Mouse (Mus musculus) embryonic facial prominence, embryonic 12.5 days (tissue): ENCODE data around the gene Ablim2. TPM values are rescaled to one million over a fixed set of nuclear protein-coding genes. Genes with fewer than 3 reads are reported as not detected.

ENCODE experiments used
- ATAC-seq: fragments of 200-750 bp; cut with Nextera tagmentation; 2 replicates; pipeline ENCODE4 v1.8.0; 2017; ENCODE audit not compliant: insufficient number of reproducible peaks, insufficient read depth, low FRiP score, low TSS enrichment
- H3K27ac ChIP-seq: fragments of 300-500 bp; sonication (generic); 2 replicates; pipeline ENCODE4 v1.5.1; 2016; ENCODE audit warnings: mild to moderate bottlenecking
- H3K27me3 ChIP-seq: fragments of 300-500 bp; sonication (generic); 2 replicates; pipeline ENCODE4 v1.6.1; 2016; ENCODE audit warnings: mild to moderate bottlenecking, moderate library complexity
- H3K36me3 ChIP-seq: fragments of 300-500 bp; sonication (generic); 2 replicates; pipeline ENCODE4 v1.6.1; 2016; ENCODE audit warnings: mild to moderate bottlenecking
- H3K4me1 ChIP-seq: fragments of 300-500 bp; sonication (generic); 2 replicates; pipeline ENCODE4 v1.6.1; 2016
- H3K4me2 ChIP-seq: fragments of 300-500 bp; sonication (generic); replicated peaks from 2 replicates; pipeline ENCODE4 v1.6.1; 2016; ENCODE audit warnings: mild to moderate bottlenecking, moderate library complexity
- H3K4me3 ChIP-seq: fragments of 300-500 bp; sonication (generic); 2 replicates; pipeline ENCODE4 v1.5.1; 2016; ENCODE audit warnings: mild to moderate bottlenecking
- H3K9ac ChIP-seq: fragments of 300-500 bp; sonication (generic); 2 replicates; pipeline ENCODE4 v1.6.1; 2016; ENCODE audit warnings: mild to moderate bottlenecking, moderate library complexity
- H3K9me3 ChIP-seq: fragments of 300-500 bp; sonication (generic); 2 replicates; pipeline ENCODE4 v1.6.1; 2016; ENCODE audit warnings: mild to moderate bottlenecking, moderate library complexity
- WGBS: fragments of 180-500 bp; shearing (Covaris S2); methylation state at CpG from one replicate; pipeline ENCODE4 v1.1.7; 2016; 5-methylcytosine and 5-hydroxymethylcytosine counted together
- polyA plus RNA-seq: library from polyadenylated mRNA; unstranded; fragments of >200 nt; fragmentation: Nextera tagmentation; extraction: Ambion mirVana; gene quantifications from 2 replicates; pipeline ENCODE4 v1.2.1, GENCODE M21; 2016

The Ablim2 gene
- polyA plus RNA-seq, 1 experiment from 2014 or later = 0.37 TPM

- ATAC-seq = no peak
- 67% methylated on average over 4 of the region's 4 CpGs for WGBS
- H3K4me1 ChIP-seq = 0 out of 2 replicates have a peak, but pooled peaks cover 3% of the 10 kb centered on the region
- no peaks in the 10 kb centered on the region for H3K27me3 ChIP-seq
- no peak overlapping the region for H3K9ac ChIP-seq
- H3K36me3 ChIP-seq = no peaks in the 10 kb centered on the region
- H3K4me2 ChIP-seq = no peak overlapping the region
- H3K4me3 ChIP-seq = no peak overlapping the region
- H3K27ac ChIP-seq = no peak overlapping the region
- no peaks in the 10 kb centered on the region for H3K9me3 ChIP-seq
These were observed 112.3 kb downstream of the Ablim2 start for GRCm38 (mm10) chr5:35869973-35870372.

GRCm38 (mm10) chr5:35870408-35871012, 112.8 kb downstream of the Ablim2 start:
- no peak overlapping the region for H3K4me3 ChIP-seq
- no peak overlapping the region for H3K9ac ChIP-seq
- H3K27me3 ChIP-seq = no peaks in the 10 kb centered on the region
- ATAC-seq = no peak
- H3K4me1 ChIP-seq = 0 out of 2 replicates have a peak, but pooled peaks cover 3% of the 10 kb centered on the region
- no peaks in the 10 kb centered on the region for H3K36me3 ChIP-seq
- no peaks in the 10 kb centered on the region for H3K9me3 ChIP-seq
- WGBS = 58% methylated on average over 8 of the region's 8 CpGs
- H3K4me2 ChIP-seq = no peak overlapping the region
- no peak overlapping the region for H3K27ac ChIP-seq

- no peaks in the 10 kb centered on the region for H3K9me3 ChIP-seq
- ATAC-seq = no peak
- no peaks in the 10 kb centered on the region for H3K27me3 ChIP-seq
- no peak overlapping the region for H3K9ac ChIP-seq
- no peak overlapping the region for H3K27ac ChIP-seq
- no peak overlapping the region for H3K4me3 ChIP-seq
- WGBS = 36% methylated on average over 4 of the region's 4 CpGs
- no peaks in the 10 kb centered on the region for H3K36me3 ChIP-seq
- 0 out of 2 replicates have a peak, but pooled peaks cover 3% of the 10 kb centered on the region for H3K4me1 ChIP-seq
- no peak overlapping the region for H3K4me2 ChIP-seq
These were observed 115.7 kb downstream of the Ablim2 start for GRCm38 (mm10) chr5:35873382-35873781.

- ATAC-seq = no peak
- no peaks in the 10 kb centered on the region for H3K27me3 ChIP-seq
- H3K9ac ChIP-seq = no peak overlapping the region
- WGBS = 91% methylated on average over 5 of the region's 5 CpGs
- H3K4me1 ChIP-seq = 0 out of 2 replicates have a peak, but pooled peaks cover 3% of the 10 kb centered on the region
- no peaks in the 10 kb centered on the region for H3K36me3 ChIP-seq
- H3K4me3 ChIP-seq = no peak overlapping the region
- no peak overlapping the region for H3K27ac ChIP-seq
- no peak overlapping the region for H3K4me2 ChIP-seq
- H3K9me3 ChIP-seq = no peaks in the 10 kb centered on the region
These were observed 118.6 kb downstream of the Ablim2 start for GRCm38 (mm10) chr5:35876236-35876635.

GRCm38 (mm10) chr5:35879199-35879598, 121.5 kb downstream of the Ablim2 start:
- Histone ChIP-seq H3K4me3 (no peak overlapping the region), H3K9me3 (no peaks in the 10 kb centered on the region), H3K36me3 (no peaks in the 10 kb centered on the region), H3K4me2 (no peak overlapping the region), H3K27ac (no peak overlapping the region), H3K4me1 (no peaks in the 10 kb centered on the region), H3K27me3 (no peaks in the 10 kb centered on the region), H3K9ac (no peak overlapping the region)
- no peak for ATAC-seq
- WGBS = 87% methylated on average over 8 of the region's 8 CpGs

- Histone ChIP-seq H3K27me3 (no peaks in the 10 kb centered on the region), H3K4me1 (no peaks in the 10 kb centered on the region), H3K4me3 (no peak overlapping the region), H3K9ac (no peak overlapping the region), H3K4me2 (no peak overlapping the region), H3K36me3 (no peaks in the 10 kb centered on the region), H3K27ac (no peak overlapping the region), H3K9me3 (no peaks in the 10 kb centered on the region)
- no peak for ATAC-seq
- 52% methylated on average over 9 of the region's 9 CpGs for WGBS
These were observed 124.7 kb downstream of the Ablim2 start for GRCm38 (mm10) chr5:35882391-35882790.

GRCm38 (mm10) chr5:35884262-35884661, 126.6 kb downstream of the Ablim2 start:
- no peaks in the 10 kb centered on the region for H3K27me3 ChIP-seq
- WGBS = 39% methylated on average over 11 of the region's 11 CpGs
- H3K4me3 ChIP-seq = no peak overlapping the region
- H3K9me3 ChIP-seq = no peaks in the 10 kb centered on the region
- no peak overlapping the region for H3K4me2 ChIP-seq
- ATAC-seq = no peak
- no peak overlapping the region for H3K9ac ChIP-seq
- no peaks in the 10 kb centered on the region for H3K36me3 ChIP-seq
- H3K27ac ChIP-seq = no peak overlapping the region
- H3K4me1 ChIP-seq = no peaks in the 10 kb centered on the region

GRCm38 (mm10) chr5:35884689-35885088, 127.0 kb downstream of the Ablim2 start:
- Histone ChIP-seq H3K4me2 (no peak overlapping the region), H3K4me1 (no peaks in the 10 kb centered on the region), H3K9ac (no peak overlapping the region), H3K9me3 (no peaks in the 10 kb centered on the region), H3K4me3 (no peak overlapping the region), H3K27ac (no peak overlapping the region), H3K36me3 (no peaks in the 10 kb centered on the region), H3K27me3 (no peaks in the 10 kb centered on the region)
- 81% methylated on average over 5 of the region's 5 CpGs for WGBS
- ATAC-seq = no peak

- Histone ChIP-seq H3K9ac (no peak overlapping the region), H3K4me2 (no peak overlapping the region), H3K36me3 (no peaks in the 10 kb centered on the region), H3K27ac (no peak overlapping the region), H3K9me3 (no peaks in the 10 kb centered on the region), H3K27me3 (no peaks in the 10 kb centered on the region), H3K4me3 (no peak overlapping the region), H3K4me1 (no peaks in the 10 kb centered on the region)
- ATAC-seq = no peak
- WGBS = 51% methylated on average over 9 of the region's 9 CpGs
These were observed 131.3 kb downstream of the Ablim2 start for GRCm38 (mm10) chr5:35888959-35889358.

- H3K4me3 ChIP-seq = no peak overlapping the region
- no peaks in the 10 kb centered on the region for H3K27me3 ChIP-seq
- ATAC-seq = no peak
- no peaks in the 10 kb centered on the region for H3K9me3 ChIP-seq
- H3K4me2 ChIP-seq = no peak overlapping the region
- no peaks in the 10 kb centered on the region for H3K36me3 ChIP-seq
- 41% methylated on average over 2 of the region's 2 CpGs for WGBS
- no peak overlapping the region for H3K27ac ChIP-seq
- peaks cover 3% of the 10 kb centered on the region; the same call in 1 of the 2 replicates for H3K4me1 ChIP-seq
- no peak overlapping the region for H3K9ac ChIP-seq
These were observed 132.0 kb downstream of the Ablim2 start for GRCm38 (mm10) chr5:35889641-35890040.

GRCm38 (mm10) chr5:35890985-35891730, 133.5 kb downstream of the Ablim2 start:
- no peak overlapping the region for H3K4me2 ChIP-seq
- ATAC-seq = no peak
- H3K4me1 ChIP-seq = peaks cover 8% of the 10 kb centered on the region
- H3K27me3 ChIP-seq = no peaks in the 10 kb centered on the region
- H3K9ac ChIP-seq = no peak overlapping the region
- no peak overlapping the region for H3K4me3 ChIP-seq
- H3K27ac ChIP-seq = no peak overlapping the region
- 93% methylated on average over 13 of the region's 13 CpGs for WGBS
- H3K9me3 ChIP-seq = no peaks in the 10 kb centered on the region
- no peaks in the 10 kb centered on the region for H3K36me3 ChIP-seq

- no peak for ATAC-seq
- H3K4me3 ChIP-seq = no peak overlapping the region; the same call in 1 of the 2 replicates
These were observed 134.7 kb downstream of the Ablim2 start for GRCm38 (mm10) chr5:35892363-35892762.

More at GRCm38 (mm10) chr5:35892363-35892762, 134.7 kb downstream of the Ablim2 start:
- peaks cover 14% of the 10 kb centered on the region for H3K4me1 ChIP-seq
- no peaks in the 10 kb centered on the region for H3K27me3 ChIP-seq
- peak overlapping the region; percentile 89; the same call in 1 of the 2 replicates for H3K4me2 ChIP-seq
- H3K9ac ChIP-seq = no peak overlapping the region
- H3K9me3 ChIP-seq = no peaks in the 10 kb centered on the region
- 85% methylated on average over 3 of the region's 3 CpGs for WGBS
- no peak overlapping the region for H3K27ac ChIP-seq
- H3K36me3 ChIP-seq = no peaks in the 10 kb centered on the region
